Mouse (Mus musculus): ENCODE measurements around the gene Dhx58. TPM values are rescaled to one million over a fixed set of nuclear protein-coding genes. Genes with fewer than 3 reads are reported as not detected.
A peak's percentile ranks its signal among the peaks of the same experiment; 100 is the strongest.

Dhx58 gene
- polyA plus RNA-seq, 1 experiment from 2014 or later, result 2.6 TPM

DNA sequence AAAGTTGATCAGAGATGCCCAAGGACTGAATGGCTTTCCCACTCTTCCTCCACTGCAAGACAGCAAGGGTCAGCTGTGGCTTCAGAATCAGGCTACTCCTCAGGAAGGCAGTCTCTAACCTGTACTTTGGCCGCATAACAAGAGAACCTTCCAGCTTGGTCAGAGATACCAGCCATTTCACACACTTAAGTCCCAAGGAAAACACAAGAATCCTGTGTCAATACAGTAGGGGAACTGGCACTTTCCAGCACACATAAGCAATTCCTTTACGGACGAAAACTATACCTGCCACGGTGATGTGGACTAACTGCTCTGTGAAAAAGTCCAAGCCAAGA, 32.6 kb upstream of the Dhx58 start:
- Histone ChIP-seq H3K27me3 (ENCODE audit: control insufficient read depth, insufficient read depth, low read length) (no peaks in the 10 kb centered on the region), H3K4me3 (ENCODE audit: low read depth, low read length) (peak overlapping the region; percentile 98), H3K27ac (replicated peaks) (no peak overlapping the region), H3K4me2 (replicated peaks; ENCODE audit: low read depth) (peak overlapping the region; percentile 78), H3K4me1 (replicated peaks; ENCODE audit: control insufficient read depth, insufficient read depth) (0 out of 2 replicates have a peak, but pooled peaks cover 6% of the 10 kb centered on the region), H3K36me3 (ENCODE audit: control insufficient read depth, insufficient read depth, low read length) (no peaks in the 10 kb centered on the region), H3K9me3 (ENCODE audit: control insufficient read depth, low read length) (no peaks in the 10 kb centered on the region), H3K9ac (ENCODE audit: low read length) (peak overlapping the region; percentile 98)
- ATAC-seq (ENCODE audit: low FRiP score, low TSS enrichment) (no peak), DNase-seq (ENCODE audit: low spot score) (no peak)
- TF ChIP-seq CTCF (IDR thresholded peaks at IDR 0.05; ENCODE audit: low read depth) (no peak), EP300 (optimal IDR thresholded peaks at IDR 0.05) (no peak)
- WGBS, result 39% methylated on average over 4 of the region's 4 CpGs

DNA sequence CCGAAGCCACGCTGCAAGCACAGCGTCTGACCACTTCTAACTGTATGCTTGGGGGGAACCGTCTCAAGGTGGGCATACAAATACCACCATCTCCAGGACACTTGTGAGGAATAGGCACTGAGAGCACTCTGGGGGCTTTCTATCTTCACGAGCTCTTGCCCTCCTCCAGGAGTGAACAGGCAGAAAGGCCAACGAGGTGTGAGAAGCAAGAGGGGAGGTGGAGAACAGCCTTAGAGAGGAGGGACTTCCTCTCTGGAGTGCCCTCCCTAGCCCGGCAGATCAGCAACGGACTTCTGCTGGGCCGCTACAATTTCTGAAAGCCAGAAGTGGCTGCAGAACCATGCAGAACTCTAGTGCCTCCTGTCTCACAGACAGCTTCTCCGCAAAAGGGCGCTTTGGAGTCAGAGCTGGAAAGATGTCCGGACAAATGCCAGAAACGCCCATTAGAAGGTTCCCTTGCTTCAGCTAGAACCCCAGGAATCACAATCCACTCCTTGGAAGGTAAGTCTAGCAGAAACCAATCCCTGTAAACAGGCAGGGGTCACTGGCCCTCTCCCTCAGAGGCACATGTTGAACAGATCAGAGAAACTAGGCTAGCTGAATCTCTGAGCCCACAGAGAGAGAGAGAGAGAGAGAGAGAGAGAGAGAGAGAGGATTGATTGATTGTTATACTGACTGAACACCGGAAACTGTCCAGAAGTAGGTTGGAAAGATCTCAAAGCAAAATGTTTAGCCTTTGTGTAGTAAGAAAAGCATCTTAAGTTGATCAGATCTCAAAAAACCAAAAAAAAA, 32.1 kb upstream of the Dhx58 start:
- H3K9me3 ChIP-seq (ENCODE audit: control insufficient read depth, low read length), result no peaks in the 10 kb centered on the region
- no peaks in the 10 kb centered on the region for H3K27me3 ChIP-seq (ENCODE audit: control insufficient read depth, insufficient read depth, low read length)
- 0 out of 2 replicates have a peak overlapping the region, but pooled peaks have one; percentile 40 for H3K27ac ChIP-seq (replicated peaks)
- H3K4me2 ChIP-seq (replicated peaks; ENCODE audit: low read depth), result peak overlapping the region; percentile 34
- DNase-seq (ENCODE audit: low spot score) (no peak), ATAC-seq (ENCODE audit: low FRiP score, low TSS enrichment) (no peak)
- 0 out of 2 replicates have a peak overlapping the region, but pooled peaks have one; percentile 27 for H3K9ac ChIP-seq (ENCODE audit: low read length)
- peak overlapping the region; percentile 8; the same call in 1 of the 2 replicates for H3K4me3 ChIP-seq (ENCODE audit: low read depth, low read length)
- H3K36me3 ChIP-seq (ENCODE audit: control insufficient read depth, insufficient read depth, low read length), result no peaks in the 10 kb centered on the region
- TF ChIP-seq CTCF (IDR thresholded peaks at IDR 0.05; ENCODE audit: low read depth) (no peak), EP300 (optimal IDR thresholded peaks at IDR 0.05) (no peak)
- H3K4me1 ChIP-seq (replicated peaks; ENCODE audit: control insufficient read depth, insufficient read depth), result 0 out of 2 replicates have a peak, but pooled peaks cover 6% of the 10 kb centered on the region
- 71% methylated on average over 14 of the region's 14 CpGs for WGBS

GRCm38 (mm10) chr11:100735134-100735865, 31.2 kb upstream of the Dhx58 start:
- Histone ChIP-seq H3K9me3 (ENCODE audit: control insufficient read depth, low read length) (no peaks in the 10 kb centered on the region), H3K9ac (ENCODE audit: low read length) (0 out of 2 replicates have a peak overlapping the region, but pooled peaks have one; percentile 27), H3K4me3 (ENCODE audit: low read depth, low read length) (no peak overlapping the region), H3K36me3 (ENCODE audit: control insufficient read depth, insufficient read depth, low read length) (no peaks in the 10 kb centered on the region), H3K27me3 (ENCODE audit: control insufficient read depth, insufficient read depth, low read length) (no peaks in the 10 kb centered on the region), H3K4me1 (replicated peaks; ENCODE audit: control insufficient read depth, insufficient read depth) (0 out of 2 replicates have a peak, but pooled peaks cover 6% of the 10 kb centered on the region), H3K27ac (replicated peaks) (no peak overlapping the region), H3K4me2 (replicated peaks; ENCODE audit: low read depth) (peak overlapping the region; percentile 34)
- DNase-seq (ENCODE audit: low spot score), result no peak
- no peak for TF ChIP-seq EP300 (optimal IDR thresholded peaks at IDR 0.05)
- no peak for TF ChIP-seq CTCF (IDR thresholded peaks at IDR 0.05; ENCODE audit: low read depth)
- ATAC-seq (ENCODE audit: low FRiP score, low TSS enrichment), result no peak
- WGBS, result 82% methylated on average over 9 of the region's 9 CpGs

GRCm38 (mm10) chr11:100730477-100731205, 26.6 kb upstream of the Dhx58 start:
- WGBS, result 89% methylated on average over 6 of the region's 6 CpGs
- no peaks in the 10 kb centered on the region for H3K4me1 ChIP-seq (replicated peaks; ENCODE audit: control insufficient read depth, insufficient read depth)
- DNase-seq (ENCODE audit: low spot score), result no peak
- peaks cover 4% of the 10 kb centered on the region; the same call in 1 of the 2 replicates for H3K36me3 ChIP-seq (ENCODE audit: control insufficient read depth, insufficient read depth, low read length)
- TF ChIP-seq CTCF (IDR thresholded peaks at IDR 0.05; ENCODE audit: low read depth) (no peak), EP300 (optimal IDR thresholded peaks at IDR 0.05) (no peak)
- H3K9ac ChIP-seq (ENCODE audit: low read length), result no peak overlapping the region
- no peak overlapping the region for H3K27ac ChIP-seq (replicated peaks)
- no peak for ATAC-seq (ENCODE audit: low FRiP score, low TSS enrichment)
- no peak overlapping the region for H3K4me2 ChIP-seq (replicated peaks; ENCODE audit: low read depth)
- no peak overlapping the region for H3K4me3 ChIP-seq (ENCODE audit: low read depth, low read length)
- H3K9me3 ChIP-seq (ENCODE audit: control insufficient read depth, low read length), result no peaks in the 10 kb centered on the region
- H3K27me3 ChIP-seq (ENCODE audit: control insufficient read depth, insufficient read depth, low read length), result no peaks in the 10 kb centered on the region

DNA sequence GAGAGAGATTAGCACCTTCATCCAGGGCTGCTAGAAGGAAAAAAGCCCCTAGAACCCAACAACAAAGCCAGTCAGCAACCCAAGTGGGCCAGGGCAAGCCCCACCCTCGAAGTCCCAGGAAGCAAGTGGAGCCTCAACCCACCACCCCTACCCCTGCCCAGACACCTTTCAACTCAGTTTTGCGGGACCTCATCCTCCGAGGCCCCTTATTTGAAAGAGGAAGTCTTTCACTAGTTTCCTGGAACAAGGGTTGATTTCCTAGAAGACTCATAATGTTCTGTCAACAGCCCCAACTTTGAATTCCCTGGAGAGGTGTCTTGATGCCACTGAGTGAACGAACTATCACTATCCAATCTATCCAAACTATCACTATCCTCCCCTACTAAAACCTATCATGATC, 25.9 kb upstream of the Dhx58 start:
- no peak for TF ChIP-seq EP300 (optimal IDR thresholded peaks at IDR 0.05)
- no peak for TF ChIP-seq CTCF (IDR thresholded peaks at IDR 0.05; ENCODE audit: low read depth)
- Histone ChIP-seq H3K9me3 (ENCODE audit: control insufficient read depth, low read length) (no peaks in the 10 kb centered on the region), H3K36me3 (ENCODE audit: control insufficient read depth, insufficient read depth, low read length) (peaks cover 4% of the 10 kb centered on the region; the same call in 1 of the 2 replicates), H3K27ac (replicated peaks) (no peak overlapping the region), H3K4me1 (replicated peaks; ENCODE audit: control insufficient read depth, insufficient read depth) (no peaks in the 10 kb centered on the region), H3K4me2 (replicated peaks; ENCODE audit: low read depth) (no peak overlapping the region), H3K9ac (ENCODE audit: low read length) (no peak overlapping the region), H3K27me3 (ENCODE audit: control insufficient read depth, insufficient read depth, low read length) (no peaks in the 10 kb centered on the region), H3K4me3 (ENCODE audit: low read depth, low read length) (no peak overlapping the region)
- 88% methylated on average over 4 of the region's 4 CpGs for WGBS
- DNase-seq (ENCODE audit: low spot score) (no peak), ATAC-seq (ENCODE audit: low FRiP score, low TSS enrichment) (no peak)

Measured in stomach, postnatal 0 days (tissue).